Mouse (Mus musculus) midbrain, postnatal 0 days (tissue): Measurements from ENCODE around the gene Kcnk12. TPM values are rescaled to one million over a fixed set of nuclear protein-coding genes. Genes with fewer than 3 reads are reported as not detected.

Source experiments
- ATAC-seq: fragments of 200-750 bp; cut with Nextera tagmentation; 2 replicates; pipeline ENCODE4 v1.8.0; 2017; ENCODE audit warnings: moderate number of reproducible peaks, mild to moderate bottlenecking, moderate TSS enrichment, moderate library complexity; ENCODE audit not compliant: low FRiP score
- DNase-seq: peaks from one replicate; pipeline ENCODE4 v3.0.0-alpha.2; 2015; ENCODE audit warnings: low spot score
- H3K27ac ChIP-seq: fragments of 300-500 bp; sonication (generic); 2 replicates; pipeline ENCODE4 v1.5.1; 2014; ENCODE audit warnings: low read depth, mild to moderate bottlenecking, low read length, mixed read lengths
- H3K27me3 ChIP-seq: fragments of 300-500 bp; sonication (generic); 2 replicates; pipeline ENCODE4 v1.6.1; 2014; ENCODE audit warnings: low read length, control low read depth, mixed read lengths; ENCODE audit not compliant: insufficient read depth
- H3K36me3 ChIP-seq: fragments of 300-500 bp; sonication (generic); 2 replicates; pipeline ENCODE4 v1.6.1; 2014; ENCODE audit warnings: low read length, control low read depth, mixed read lengths; ENCODE audit not compliant: insufficient read depth
- H3K4me1 ChIP-seq: fragments of 300-500 bp; sonication (generic); 2 replicates; pipeline ENCODE4 v1.6.1; 2014; ENCODE audit warnings: mild to moderate bottlenecking, control low read depth, antibody characterized with exemption, low read length, mixed read lengths; ENCODE audit not compliant: insufficient read depth
- H3K4me2 ChIP-seq: fragments of 300-500 bp; sonication (generic); 2 replicates; pipeline ENCODE4 v1.6.1; 2014; ENCODE audit warnings: low read depth, mild to moderate bottlenecking, low read length, mixed read lengths; ENCODE audit not compliant: poor library complexity, severe bottlenecking
- H3K4me3 ChIP-seq: fragments of 300-500 bp; sonication (generic); 2 replicates; pipeline ENCODE4 v1.5.1; 2014; ENCODE audit warnings: low read depth, mild to moderate bottlenecking, low read length, moderate library complexity
- H3K9ac ChIP-seq: fragments of 300-500 bp; sonication (generic); replicated peaks from 2 replicates; pipeline ENCODE4 v1.6.1; 2014; ENCODE audit warnings: mild to moderate bottlenecking, low read length, moderate library complexity, mixed read lengths; ENCODE audit not compliant: poor library complexity, severe bottlenecking
- H3K9me3 ChIP-seq: fragments of 300-500 bp; sonication (generic); 2 replicates; pipeline ENCODE4 v1.6.1; 2016; ENCODE audit warnings: low read length, control low read depth
- CTCF ChIP-seq: IDR thresholded peaks from 2 replicates; pipeline ENCODE4 v1.5.1; 2016; ENCODE audit warnings: antibody characterized with exemption, mild to moderate bottlenecking
- WGBS: fragments of 180-500 bp; shearing (Covaris S2); extraction: QIAGEN DNeasy Blood & Tissue Kit; methylation state at CpG from one replicate; pipeline ENCODE4 v1.1.7; 2014; 5-methylcytosine and 5-hydroxymethylcytosine counted together
- polyA plus RNA-seq: library from polyadenylated mRNA; unstranded; fragments of >200 nt; fragmentation: Nextera tagmentation; extraction: Ambion mirVana; gene quantifications from 2 replicates; pipeline ENCODE4 v1.2.1, GENCODE M21; 2015
- total RNA-seq: library from RNA; depleted of rRNA; stranded (reverse); fragments of >200 nt; gene quantifications from 2 replicates; pipeline ENCODE4 v1.2.3, GENCODE M21; 2014

The Kcnk12 gene
- total and polyA plus RNA-seq, 2 experiments from 2014 or later, result 2.3 to 7.3 TPM

DNA sequence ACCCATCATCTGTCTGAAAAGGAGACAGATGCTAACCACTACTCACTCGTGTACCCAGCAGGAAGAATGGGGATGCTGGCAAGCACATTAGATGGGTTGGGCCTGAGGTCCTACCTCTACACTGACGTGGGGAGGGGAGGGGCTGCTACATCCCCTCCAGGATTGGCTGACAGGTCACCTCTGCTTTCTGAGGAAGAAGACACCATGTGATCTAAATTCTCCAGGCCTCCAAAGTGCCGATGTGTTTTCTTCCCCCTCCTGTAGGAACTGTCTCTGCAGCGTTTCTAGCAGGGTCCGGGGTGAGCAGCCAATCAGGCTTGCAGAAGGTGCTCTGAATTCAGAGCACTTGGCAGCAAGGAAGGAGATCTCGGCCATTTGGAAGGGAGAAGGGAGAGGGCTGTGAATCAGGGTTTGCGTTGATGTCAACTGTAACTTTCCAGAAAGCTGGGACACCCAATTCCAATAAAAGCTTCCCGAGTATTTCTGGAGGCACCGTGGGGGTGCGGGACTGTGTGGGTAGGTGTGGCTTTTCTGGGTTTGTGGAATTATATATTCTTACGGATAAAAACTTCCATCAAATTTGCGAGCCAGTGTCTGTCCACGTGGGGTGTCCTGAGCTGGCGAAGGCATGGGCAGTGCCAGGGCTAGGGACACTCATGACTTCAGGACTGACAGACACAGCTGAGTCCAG is 13.5 kb downstream of the Kcnk12 start:
- Histone ChIP-seq H3K9ac (no peak overlapping the region), H3K36me3 (no peaks in the 10 kb centered on the region), H3K27me3 (no peaks in the 10 kb centered on the region), H3K9me3 (no peaks in the 10 kb centered on the region), H3K4me1 (no peaks in the 10 kb centered on the region), H3K4me3 (no peak overlapping the region), H3K4me2 (no peak overlapping the region), H3K27ac (no peak overlapping the region)
- no peak for ATAC-seq
- TF ChIP-seq CTCF, result no peak
- 67% methylated on average over 14 of the region's 14 CpGs for WGBS
- no peak for DNase-seq

DNA sequence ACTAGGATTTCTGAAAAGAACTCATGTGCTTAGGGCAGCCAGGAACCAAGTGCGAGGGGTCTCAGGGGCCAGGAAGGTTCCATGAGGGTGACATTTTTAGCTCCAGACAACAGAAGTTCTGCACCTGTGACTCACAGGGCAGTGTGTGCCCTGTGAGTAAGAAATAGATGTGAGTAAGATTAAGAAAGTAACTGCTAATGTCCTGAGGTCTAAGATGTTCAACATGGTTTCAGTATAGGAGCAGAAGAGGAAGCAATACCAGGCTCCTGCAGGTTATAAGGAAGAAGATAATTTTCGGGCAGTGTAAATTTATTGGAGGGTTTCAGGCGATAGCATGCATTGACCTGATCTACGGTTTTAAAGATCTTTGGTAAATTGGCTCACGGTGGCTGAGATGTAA is 16.6 kb downstream of the Kcnk12 start:
- Histone ChIP-seq H3K9me3 (no peaks in the 10 kb centered on the region), H3K27me3 (no peaks in the 10 kb centered on the region), H3K4me1 (no peaks in the 10 kb centered on the region), H3K27ac (no peak overlapping the region), H3K9ac (no peak overlapping the region), H3K36me3 (no peaks in the 10 kb centered on the region), H3K4me3 (no peak overlapping the region), H3K4me2 (no peak overlapping the region)
- no peak for TF ChIP-seq CTCF
- ATAC-seq (no peak), DNase-seq (no peak)
- WGBS, result 90% methylated on average over 5 of the region's 5 CpGs

DNA sequence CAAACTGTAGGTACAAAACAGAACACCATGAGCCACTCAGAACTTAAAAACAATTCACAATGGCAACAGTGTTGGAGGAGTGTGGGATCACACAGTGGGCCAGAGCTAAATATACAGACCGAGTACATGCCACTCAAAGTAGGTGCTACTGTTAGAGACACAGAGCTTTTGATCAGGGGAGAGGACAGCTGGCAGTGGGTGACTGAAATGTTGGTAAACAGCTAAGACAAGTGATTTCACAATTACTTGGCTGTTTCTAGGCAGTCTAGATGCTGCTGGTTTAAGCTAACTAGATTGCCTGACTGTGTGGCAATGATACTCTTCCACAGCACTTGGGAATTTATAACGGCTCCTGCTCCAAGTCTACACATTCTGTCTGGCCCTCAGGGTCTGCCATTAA is 17.6 kb downstream of the Kcnk12 start:
- Histone ChIP-seq H3K9ac (no peak overlapping the region), H3K27me3 (no peaks in the 10 kb centered on the region), H3K9me3 (no peaks in the 10 kb centered on the region), H3K4me2 (no peak overlapping the region), H3K27ac (no peak overlapping the region), H3K36me3 (no peaks in the 10 kb centered on the region), H3K4me3 (no peak overlapping the region), H3K4me1 (no peaks in the 10 kb centered on the region)
- no peak for TF ChIP-seq CTCF
- 80% methylated on average over 2 of the region's 2 CpGs for WGBS
- ATAC-seq (no peak), DNase-seq (no peak)

DNA sequence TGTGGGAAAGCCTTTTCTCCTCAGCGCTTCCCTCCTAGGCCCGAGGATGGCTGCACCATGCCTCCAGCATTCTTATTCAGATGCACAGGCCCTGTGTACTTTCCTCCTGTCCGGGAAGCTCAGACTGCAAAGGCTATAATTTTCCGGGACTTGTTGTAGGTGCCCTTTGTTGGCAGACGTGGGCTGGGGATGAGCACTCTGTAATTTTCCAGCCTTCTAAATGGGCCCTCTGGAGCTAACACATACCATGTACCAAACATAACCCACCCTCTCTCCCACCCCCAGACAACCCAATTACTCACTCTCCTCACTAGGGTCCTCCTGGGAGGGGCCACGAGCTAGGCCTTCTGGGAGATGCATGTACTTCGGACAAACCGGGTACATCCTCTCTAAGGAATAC is 22.8 kb downstream of the Kcnk12 start:
- TF ChIP-seq CTCF, result no peak
- Histone ChIP-seq H3K27me3 (no peaks in the 10 kb centered on the region), H3K27ac (no peak overlapping the region)

DNA sequence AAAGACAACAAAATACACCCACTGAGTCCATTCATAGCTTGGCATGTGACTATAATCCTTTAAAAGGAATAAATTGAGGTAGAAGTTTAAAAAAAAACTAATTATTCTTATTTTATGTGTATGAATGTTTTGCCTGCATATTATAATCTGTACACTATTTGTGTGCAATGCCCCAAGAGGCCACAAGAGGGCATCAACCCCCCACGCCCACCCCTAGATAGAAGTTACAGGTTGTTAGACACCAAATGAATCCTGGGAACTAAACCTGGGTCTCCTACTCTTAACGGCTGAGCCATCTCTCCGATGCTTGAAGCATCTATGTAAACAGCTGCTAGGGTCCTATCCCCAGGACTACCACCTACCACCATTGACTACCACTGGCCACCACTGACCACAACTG is 24.6 kb downstream of the Kcnk12 start:
- Histone ChIP-seq H3K9me3 (no peaks in the 10 kb centered on the region), H3K4me2 (no peak overlapping the region), H3K36me3 (no peaks in the 10 kb centered on the region), H3K9ac (no peak overlapping the region), H3K4me3 (no peak overlapping the region), H3K27me3 (no peaks in the 10 kb centered on the region), H3K27ac (no peak overlapping the region), H3K4me1 (no peaks in the 10 kb centered on the region)
- 78% methylated on average over 3 of the region's 3 CpGs for WGBS
- TF ChIP-seq CTCF, result peak; percentile 56
- ATAC-seq, result no peak
- no peak for DNase-seq

More for the DNA sequence above, 22.8 kb downstream of the Kcnk12 start:
- no peaks in the 10 kb centered on the region for H3K9me3 ChIP-seq
- no peak overlapping the region for H3K4me2 ChIP-seq
- no peaks in the 10 kb centered on the region for H3K4me1 ChIP-seq
- H3K4me3 ChIP-seq, result no peak overlapping the region
- ATAC-seq (no peak), DNase-seq (no peak)
- no peaks in the 10 kb centered on the region for H3K36me3 ChIP-seq
- 92% methylated on average over 8 of the region's 8 CpGs for WGBS
- no peak overlapping the region for H3K9ac ChIP-seq

DNA sequence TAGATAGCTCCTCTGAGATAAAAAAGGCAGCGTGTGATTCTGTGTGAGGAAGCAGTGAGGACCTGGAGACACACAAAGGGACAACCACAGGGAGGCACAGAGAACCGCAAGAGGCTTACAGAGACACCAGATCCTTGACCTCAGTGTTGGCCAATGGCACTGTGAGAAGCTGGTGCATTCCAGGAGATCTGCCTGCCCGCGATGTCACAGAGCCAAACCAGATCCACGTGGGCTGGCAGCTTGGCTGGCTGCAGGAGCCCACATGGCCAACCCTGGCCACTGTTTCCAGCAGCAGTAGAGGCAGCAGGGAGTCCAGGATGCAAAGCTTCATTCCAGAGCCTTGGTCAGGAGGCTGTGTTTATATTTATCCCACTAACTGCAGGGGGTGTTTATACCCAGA is 27.0 kb downstream of the Kcnk12 start:
- H3K9me3 ChIP-seq, result no peaks in the 10 kb centered on the region
- DNase-seq (peak; percentile 50), ATAC-seq (no peak)
- no peak for TF ChIP-seq CTCF
- H3K36me3 ChIP-seq, result no peaks in the 10 kb centered on the region
- H3K4me1 ChIP-seq, result no peaks in the 10 kb centered on the region
- no peaks in the 10 kb centered on the region for H3K27me3 ChIP-seq
- 52% methylated on average over 5 of the region's 5 CpGs for WGBS
- no peak overlapping the region for H3K9ac ChIP-seq
- H3K27ac ChIP-seq, result no peak overlapping the region
- H3K4me3 ChIP-seq, result no peak overlapping the region
- no peak overlapping the region for H3K4me2 ChIP-seq
